Mouse (Mus musculus): ENCODE data around the gene Gm21103. TPM values are rescaled to one million over a fixed set of nuclear protein-coding genes. Genes with fewer than 3 reads are reported as not detected.

The Gm21103 gene
- polyA plus RNA-seq (2015; fragmentation: Illumina TruSeq; extraction: RNeasy Lipid Tissue Mini Kit (QIAGEN cat#74804); ENCODE audit: low read depth, low replicate concordance): not detected

DNA sequence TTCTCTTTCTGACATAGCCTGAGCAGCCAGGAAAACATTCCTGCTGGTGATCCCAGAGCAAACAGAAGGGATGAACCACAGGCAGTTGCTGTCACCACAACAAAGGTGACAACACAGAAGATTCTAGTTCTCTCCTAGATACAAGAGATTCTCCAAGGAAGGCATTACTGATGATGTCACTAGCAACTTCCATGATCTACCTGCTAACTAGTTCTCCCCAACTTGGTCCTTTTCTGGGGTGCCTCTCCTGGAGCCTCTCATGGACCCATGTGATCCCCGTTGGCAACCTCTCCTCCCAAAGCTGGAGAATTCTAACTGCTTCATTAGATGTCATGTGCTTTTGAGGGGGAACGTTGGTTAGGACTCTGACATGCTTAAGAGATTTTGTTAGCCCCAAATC lies at the start of gene Gm21103:
Gm21103 (minus strand) TSS at position 101 of the 400 bp plus-strand sequence.

DNA sequence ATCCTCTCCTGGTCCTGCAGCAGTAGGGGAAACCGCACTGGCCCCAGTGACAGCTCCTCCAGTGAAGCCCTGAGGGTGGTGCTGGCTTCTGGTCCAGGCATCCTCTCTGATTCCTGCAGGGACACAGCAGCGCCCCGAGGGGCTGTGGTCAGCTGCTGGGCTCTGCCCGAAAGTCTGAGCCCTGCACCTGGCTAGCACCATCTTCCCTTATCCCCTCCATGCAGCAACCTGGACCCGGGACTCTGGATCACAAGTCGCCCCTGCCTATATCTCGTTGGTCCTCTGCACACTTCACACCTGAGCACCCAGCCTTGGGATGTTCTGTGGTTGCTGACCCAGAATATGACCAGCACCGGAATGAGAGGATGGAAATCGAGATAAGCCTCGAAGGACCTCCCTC lies 38.9 kb upstream of the Gm21103 start, which contains the start of gene Gm3618:
Gm3618 (minus strand) TSS at position 101 of the 400 bp plus-strand sequence.

DNA sequence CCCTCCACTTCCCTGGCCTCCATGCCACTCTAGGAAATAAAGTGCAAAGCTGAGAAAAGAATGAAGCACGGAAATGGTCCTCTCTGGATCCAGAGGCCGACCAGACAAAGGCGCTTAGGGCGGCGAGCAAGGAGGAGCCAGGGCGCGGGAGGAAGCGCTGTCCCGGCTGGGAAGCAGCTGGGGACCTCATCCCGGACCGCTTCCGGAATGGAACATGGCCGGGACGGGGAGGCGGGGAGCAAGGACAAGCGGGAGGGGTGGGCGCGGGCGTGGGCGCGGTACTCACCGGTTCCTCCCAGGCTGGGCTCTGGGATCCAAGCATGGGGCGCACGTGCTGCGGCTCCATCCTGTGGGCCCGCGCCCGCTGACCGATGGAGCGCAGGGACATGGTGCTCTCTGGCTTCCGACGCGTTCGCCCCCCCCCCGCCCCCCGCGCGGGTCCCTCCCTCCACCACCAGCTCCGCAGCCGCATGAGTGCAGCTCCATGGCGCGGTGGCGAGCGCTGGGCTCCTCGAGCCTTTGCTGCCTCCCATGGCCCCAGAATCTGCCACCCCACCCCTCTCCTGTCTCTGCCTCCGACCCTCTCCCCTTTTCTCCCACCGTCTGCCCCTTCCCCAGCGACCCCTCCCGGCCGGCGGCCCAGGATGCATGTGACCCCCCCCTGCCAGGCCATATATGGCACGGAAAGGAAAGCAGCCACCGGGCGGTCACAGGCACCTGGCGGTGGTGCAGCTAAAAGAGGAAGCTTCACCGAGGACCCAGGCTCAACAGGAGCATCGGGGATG lies 17.5 kb downstream of the Gm21103 start, which contains the start of gene Gm3411:
Gm3411 (minus strand) TSS at position 320 of the 785 bp plus-strand sequence.

Other genes with a start within 250 kb of the Gm21103 start
- not detected for gene Gm6337, start 246.6 kb downstream of the Gm21103 start, polyA plus RNA-seq (2015; fragmentation: Illumina TruSeq; extraction: RNeasy Lipid Tissue Mini Kit (QIAGEN cat#74804); ENCODE audit: low read depth, low replicate concordance)
- 0.58 TPM for gene Gm8206, start 210.9 kb downstream of the Gm21103 start, polyA plus RNA-seq (2015; fragmentation: Illumina TruSeq; extraction: RNeasy Lipid Tissue Mini Kit (QIAGEN cat#74804); ENCODE audit: low read depth, low replicate concordance)
- gene Gm3468, start 196.2 kb downstream of the Gm21103 start, polyA plus RNA-seq (2015; fragmentation: Illumina TruSeq; extraction: RNeasy Lipid Tissue Mini Kit (QIAGEN cat#74804); ENCODE audit: low read depth, low replicate concordance): 2.3 TPM
- not detected for gene Gm3476, start 179.0 kb downstream of the Gm21103 start, polyA plus RNA-seq (2015; fragmentation: Illumina TruSeq; extraction: RNeasy Lipid Tissue Mini Kit (QIAGEN cat#74804); ENCODE audit: low read depth, low replicate concordance)
- gene Gm21560, start 85.6 kb downstream of the Gm21103 start, polyA plus RNA-seq (2015; fragmentation: Illumina TruSeq; extraction: RNeasy Lipid Tissue Mini Kit (QIAGEN cat#74804); ENCODE audit: low read depth, low replicate concordance): not detected
- 0.95 TPM for gene Gm3411, start 17.6 kb downstream of the Gm21103 start, polyA plus RNA-seq (2015; fragmentation: Illumina TruSeq; extraction: RNeasy Lipid Tissue Mini Kit (QIAGEN cat#74804); ENCODE audit: low read depth, low replicate concordance)
- not detected for gene Gm3618, start 38.8 kb upstream of the Gm21103 start, polyA plus RNA-seq (2015; fragmentation: Illumina TruSeq; extraction: RNeasy Lipid Tissue Mini Kit (QIAGEN cat#74804); ENCODE audit: low read depth, low replicate concordance)
- not detected for gene Gm16440, start 85.5 kb upstream of the Gm21103 start, polyA plus RNA-seq (2015; fragmentation: Illumina TruSeq; extraction: RNeasy Lipid Tissue Mini Kit (QIAGEN cat#74804); ENCODE audit: low read depth, low replicate concordance)
- gene Gm3591, start 107.6 kb upstream of the Gm21103 start, polyA plus RNA-seq (2015; fragmentation: Illumina TruSeq; extraction: RNeasy Lipid Tissue Mini Kit (QIAGEN cat#74804); ENCODE audit: low read depth, low replicate concordance): 0.36 TPM
- gene Gm3594, start 139.8 kb upstream of the Gm21103 start, polyA plus RNA-seq (2015; fragmentation: Illumina TruSeq; extraction: RNeasy Lipid Tissue Mini Kit (QIAGEN cat#74804); ENCODE audit: low read depth, low replicate concordance): not detected
- not detected for gene Gm8356, start 232.4 kb upstream of the Gm21103 start, polyA plus RNA-seq (2015; fragmentation: Illumina TruSeq; extraction: RNeasy Lipid Tissue Mini Kit (QIAGEN cat#74804); ENCODE audit: low read depth, low replicate concordance)

Data from brain, adult 10 weeks (tissue).